Mouse (Mus musculus): ENCODE data around the gene Gm15448. TPM values are rescaled to one million over a fixed set of nuclear protein-coding genes. Genes with fewer than 3 reads are reported as not detected.
"Not testable (repeated sequence)": the region's sequence is repeated elsewhere in the genome, so short reads cannot be mapped to it uniquely, and the experiment has no call there.

Gene Gm15448
- polyA plus RNA-seq (2012; rRNA removed) (0.06 and 0.11 TPM in 2 replicates), polyA plus RNA-seq (2014; fragmentation: Nextera tagmentation; extraction: Ambion mirVana) (0.23 TPM in 1 of 2 replicates, not detected in the other)

DNA sequence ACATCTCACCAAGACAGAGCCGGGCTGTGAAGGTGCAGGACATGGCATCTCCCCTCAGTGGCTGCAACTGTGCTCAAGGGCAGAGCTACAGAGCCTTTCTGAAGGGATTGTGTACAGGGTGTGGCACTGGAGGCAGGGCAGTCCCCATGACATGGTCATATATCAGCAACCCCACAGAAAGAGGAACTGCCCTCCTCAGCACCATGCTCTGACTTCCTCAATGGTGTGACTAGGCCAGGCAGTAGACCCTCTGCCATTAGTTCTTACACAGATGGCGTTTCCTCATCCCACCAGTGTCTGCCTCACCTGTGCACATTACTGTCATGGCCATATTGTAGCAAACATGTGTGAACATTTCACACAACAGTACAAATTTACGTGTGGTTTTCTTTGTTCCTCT is at the start of gene Gm15448:
Gene Gm15448, minus strand, starts transcription at position 89 of the 400 bp plus-strand sequence.
- H3K4me1 ChIP-seq (replicated peaks; ENCODE audit: control insufficient read depth in 2 of 2, insufficient read depth in 2 of 2, low read length in 1 of 2); ATAC-seq (ENCODE audit: insufficient read depth); H3K9ac ChIP-seq (replicated peaks); H3K4me3 ChIP-seq (ENCODE audit: insufficient read depth in 1 of 2, low read depth in 2 of 2, low read length in 2 of 2); H3K27me3 ChIP-seq (ENCODE audit: control insufficient read depth, insufficient read depth, low read length); H3K9me3 ChIP-seq (ENCODE audit: control insufficient read depth, low read length); H3K4me2 ChIP-seq (ENCODE audit: low read depth); DNase-seq (ENCODE audit: low read depth in 3 of 3, low spot score in 3 of 3); H3K27ac ChIP-seq; H3K36me3 ChIP-seq (replicated peaks; ENCODE audit: control insufficient read depth, insufficient read depth, low read depth): not testable (repeated sequence)
- 27% methylated on average over 1 of the region's 3 CpGs for WGBS (ENCODE audit: insufficient replicate concordance)

DNA sequence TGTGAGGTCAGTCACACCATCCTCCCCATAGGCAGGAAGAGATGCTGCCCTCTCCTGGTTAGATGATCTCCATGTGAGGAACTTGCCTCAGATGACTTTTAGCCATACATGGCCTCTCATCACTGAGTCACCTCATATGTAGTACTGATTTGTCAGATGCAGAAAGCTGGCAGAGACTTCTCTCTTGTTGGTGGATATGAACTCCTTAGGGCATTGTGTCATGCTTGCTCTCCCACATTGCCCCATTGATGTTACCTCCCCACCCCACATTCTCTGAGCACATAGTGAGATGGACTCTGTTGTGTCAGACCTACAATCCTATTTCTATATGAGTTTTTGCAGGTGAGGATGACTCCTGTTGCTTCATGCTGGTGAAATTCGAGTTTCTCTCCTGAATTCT is 49.5 kb upstream of the Gm15448 start:
- no CpG with 5 or more reads among the region's 1 CpGs for WGBS (ENCODE audit: insufficient replicate concordance)

DNA sequence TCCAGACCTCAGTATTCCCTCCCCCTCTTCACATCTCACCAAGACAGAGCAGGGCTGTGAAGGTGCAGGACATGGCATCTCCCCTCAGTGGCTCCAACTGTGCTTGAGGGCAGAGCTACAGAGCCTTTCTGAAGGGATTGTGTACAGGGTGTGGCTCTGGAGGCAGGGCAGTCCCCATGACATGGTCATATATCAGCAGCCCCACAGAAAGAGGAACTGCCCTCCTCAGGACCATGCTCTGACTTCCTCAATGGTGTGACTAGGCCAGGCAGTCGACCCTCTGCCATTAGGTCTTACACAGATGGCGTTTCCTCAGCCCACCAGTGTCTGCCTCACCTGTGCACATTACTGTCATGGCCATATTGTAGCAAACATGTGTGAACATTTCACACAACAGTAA is 19.5 kb upstream of the Gm15448 start, which contains the start of gene Pira2:
Gene Pira2, minus strand, starts transcription at position 101 of the 400 bp plus-strand sequence.
- not testable (repeated sequence) for H3K27ac ChIP-seq

More for the DNA sequence above, 49.5 kb upstream of the Gm15448 start:
- DNase-seq (ENCODE audit: low read depth in 3 of 3, low spot score in 3 of 3); H3K4me2 ChIP-seq (ENCODE audit: low read depth); H3K4me3 ChIP-seq (ENCODE audit: insufficient read depth in 1 of 2, low read depth in 2 of 2, low read length in 2 of 2); H3K9me3 ChIP-seq (ENCODE audit: control insufficient read depth, low read length); H3K27me3 ChIP-seq (ENCODE audit: control insufficient read depth, insufficient read depth, low read length); H3K4me1 ChIP-seq (replicated peaks; ENCODE audit: control insufficient read depth in 2 of 2, insufficient read depth in 2 of 2, low read length in 1 of 2); H3K9ac ChIP-seq (replicated peaks); H3K36me3 ChIP-seq (replicated peaks; ENCODE audit: control insufficient read depth, insufficient read depth, low read depth); H3K27ac ChIP-seq; ATAC-seq (ENCODE audit: insufficient read depth): not testable (repeated sequence)

DNA sequence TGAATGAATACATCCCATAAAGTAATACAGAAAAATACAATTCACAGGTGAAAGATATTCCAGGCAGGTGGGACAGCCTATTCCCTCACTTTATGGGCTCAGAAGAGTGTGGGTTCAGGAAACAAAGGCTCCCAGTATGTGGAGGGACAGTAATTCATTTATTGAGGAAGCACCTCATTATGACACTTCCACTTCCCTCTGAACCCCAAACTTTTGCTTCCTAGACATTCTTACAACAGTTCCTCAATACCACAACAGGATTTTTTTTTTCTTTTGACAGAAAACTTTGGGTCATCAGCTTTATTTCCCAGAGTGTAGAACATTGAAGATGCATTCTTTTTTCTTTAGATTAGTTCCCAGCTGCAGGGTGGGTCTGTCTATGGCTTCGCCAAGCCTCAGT is 12.4 kb upstream of the Gm15448 start:
- not testable (repeated sequence) for H3K4me2 ChIP-seq (ENCODE audit: low read depth); H3K9me3 ChIP-seq (ENCODE audit: control insufficient read depth, low read length)
- WGBS (ENCODE audit: insufficient replicate concordance), result no CpG with 5 or more reads among the region's 1 CpGs

More for the DNA sequence above, 19.5 kb upstream of the Gm15448 start, which contains the start of gene Pira2:
- not testable (repeated sequence) for H3K27me3 ChIP-seq (ENCODE audit: control insufficient read depth, insufficient read depth, low read length); H3K9ac ChIP-seq (replicated peaks); ATAC-seq (ENCODE audit: insufficient read depth); H3K36me3 ChIP-seq (replicated peaks; ENCODE audit: control insufficient read depth, insufficient read depth, low read depth); H3K4me1 ChIP-seq (replicated peaks; ENCODE audit: control insufficient read depth in 2 of 2, insufficient read depth in 2 of 2, low read length in 1 of 2); H3K9me3 ChIP-seq (ENCODE audit: control insufficient read depth, low read length); DNase-seq (ENCODE audit: low read depth in 3 of 3, low spot score in 3 of 3); H3K4me2 ChIP-seq (ENCODE audit: low read depth); H3K4me3 ChIP-seq (ENCODE audit: insufficient read depth in 1 of 2, low read depth in 2 of 2, low read length in 2 of 2)
- WGBS (ENCODE audit: insufficient replicate concordance), result no CpG with 5 or more reads among the region's 2 CpGs

DNA sequence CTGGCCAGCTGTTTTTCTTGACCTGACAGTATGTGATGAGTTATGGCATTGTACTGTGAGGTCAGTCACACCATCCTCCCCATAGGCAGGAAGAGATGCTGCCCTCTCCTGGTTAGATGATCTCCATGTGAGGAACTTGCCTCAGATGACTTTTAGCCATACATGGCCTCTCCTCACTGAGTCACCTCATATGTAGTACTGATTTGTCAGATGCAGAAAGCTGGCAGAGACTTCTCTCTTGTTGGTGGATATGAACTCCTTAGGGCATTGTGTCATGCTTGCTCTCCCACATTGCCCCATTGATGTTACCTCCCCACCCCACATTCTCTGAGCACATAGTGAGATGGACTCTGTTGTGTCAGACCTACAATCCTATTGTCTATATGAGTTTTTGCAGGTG is 5.1 kb upstream of the Gm15448 start:
- H3K27me3 ChIP-seq (ENCODE audit: control insufficient read depth, insufficient read depth, low read length); H3K9ac ChIP-seq (replicated peaks); H3K9me3 ChIP-seq (ENCODE audit: control insufficient read depth, low read length); H3K4me1 ChIP-seq (replicated peaks; ENCODE audit: control insufficient read depth in 2 of 2, insufficient read depth in 2 of 2, low read length in 1 of 2); H3K36me3 ChIP-seq (replicated peaks; ENCODE audit: control insufficient read depth, insufficient read depth, low read depth); H3K4me2 ChIP-seq (ENCODE audit: low read depth); H3K4me3 ChIP-seq (ENCODE audit: insufficient read depth in 1 of 2, low read depth in 2 of 2, low read length in 2 of 2); ATAC-seq (ENCODE audit: insufficient read depth); DNase-seq (ENCODE audit: low read depth in 3 of 3, low spot score in 3 of 3); H3K27ac ChIP-seq: not testable (repeated sequence)

More for the DNA sequence above, 12.4 kb upstream of the Gm15448 start:
- not testable (repeated sequence) for H3K27ac ChIP-seq; H3K9ac ChIP-seq (replicated peaks); H3K4me1 ChIP-seq (replicated peaks; ENCODE audit: control insufficient read depth in 2 of 2, insufficient read depth in 2 of 2, low read length in 1 of 2); ATAC-seq (ENCODE audit: insufficient read depth); H3K4me3 ChIP-seq (ENCODE audit: insufficient read depth in 1 of 2, low read depth in 2 of 2, low read length in 2 of 2); DNase-seq (ENCODE audit: low read depth in 3 of 3, low spot score in 3 of 3); H3K36me3 ChIP-seq (replicated peaks; ENCODE audit: control insufficient read depth, insufficient read depth, low read depth); H3K27me3 ChIP-seq (ENCODE audit: control insufficient read depth, insufficient read depth, low read length)

DNA sequence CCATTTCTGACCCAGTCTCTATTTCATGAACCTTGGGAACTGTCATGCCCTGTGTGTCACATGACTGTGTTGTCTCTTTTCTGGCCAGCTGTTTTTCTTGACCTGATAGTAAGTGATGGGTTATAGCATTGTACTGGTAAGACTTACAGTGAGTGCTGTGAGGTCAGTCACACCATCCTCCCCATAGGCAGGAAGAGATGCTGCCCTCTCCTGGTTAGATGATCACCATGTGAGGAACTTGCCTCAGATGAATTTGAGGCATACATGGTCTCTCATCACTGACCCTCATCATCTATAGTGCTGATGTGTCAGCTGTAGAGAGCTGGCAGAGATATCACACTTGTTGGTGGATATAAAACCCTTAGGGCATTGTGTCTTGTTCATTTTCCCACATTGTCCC is 13.6 kb downstream of the Gm15448 start:
- DNase-seq (ENCODE audit: low read depth in 3 of 3, low spot score in 3 of 3); H3K4me1 ChIP-seq (replicated peaks; ENCODE audit: control insufficient read depth in 2 of 2, insufficient read depth in 2 of 2, low read length in 1 of 2); H3K4me2 ChIP-seq (ENCODE audit: low read depth): not testable (repeated sequence)

DNA sequence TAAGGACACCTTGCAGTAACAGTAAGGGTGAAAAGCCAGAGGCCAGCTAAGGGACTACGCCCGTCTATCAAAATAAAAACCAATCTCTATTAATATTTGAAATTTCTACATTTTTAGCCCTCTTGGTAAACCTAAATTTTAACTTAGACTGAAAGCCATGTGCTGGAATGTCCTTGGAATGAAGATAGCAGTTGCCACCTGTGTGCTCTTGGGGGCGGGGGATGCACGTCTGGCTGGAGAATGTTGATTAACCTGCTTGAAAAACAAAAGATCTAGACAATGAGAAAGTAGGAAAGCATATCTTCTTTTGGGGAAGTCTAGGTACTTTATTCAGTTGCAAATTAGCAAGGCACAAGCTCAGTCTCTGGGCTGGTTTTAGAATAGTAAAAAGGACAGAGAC is 22.6 kb downstream of the Gm15448 start:
- WGBS (ENCODE audit: insufficient replicate concordance), result 79% methylated on average over 4 of the region's 4 CpGs
- not testable (repeated sequence) for ATAC-seq (ENCODE audit: insufficient read depth)

More for the DNA sequence above, 13.6 kb downstream of the Gm15448 start:
- ATAC-seq (ENCODE audit: insufficient read depth); H3K9me3 ChIP-seq (ENCODE audit: control insufficient read depth, low read length); H3K27me3 ChIP-seq (ENCODE audit: control insufficient read depth, insufficient read depth, low read length); H3K36me3 ChIP-seq (replicated peaks; ENCODE audit: control insufficient read depth, insufficient read depth, low read depth); H3K27ac ChIP-seq; H3K9ac ChIP-seq (replicated peaks); H3K4me3 ChIP-seq (ENCODE audit: insufficient read depth in 1 of 2, low read depth in 2 of 2, low read length in 2 of 2): not testable (repeated sequence)
- TF ChIP-seq CTCF (IDR thresholded peaks at IDR 0.05; ENCODE audit: low read depth), result peak; percentile 21; the same call in 1 of the 2 replicates

DNA sequence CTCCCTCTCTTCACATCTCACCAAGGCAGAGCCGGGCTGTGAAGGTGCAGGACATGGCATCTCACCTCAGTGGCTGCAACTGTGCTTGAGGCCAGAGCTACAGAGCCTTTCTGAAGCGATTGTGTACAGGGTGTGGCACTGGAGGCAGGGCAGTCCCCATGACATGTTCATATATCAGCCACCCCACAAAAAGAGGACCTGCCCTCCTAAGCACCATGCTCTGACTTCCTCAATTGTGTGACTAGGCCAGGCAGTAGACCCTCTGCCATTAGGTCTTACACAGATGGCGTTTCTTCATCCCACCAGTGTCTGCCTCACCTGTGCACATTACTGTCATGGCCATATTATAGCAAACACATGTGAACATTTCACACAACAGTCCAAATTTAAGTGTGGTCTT is 25.5 kb downstream of the Gm15448 start:
- H3K4me1 ChIP-seq (replicated peaks; ENCODE audit: control insufficient read depth in 2 of 2, insufficient read depth in 2 of 2, low read length in 1 of 2); H3K27me3 ChIP-seq (ENCODE audit: control insufficient read depth, insufficient read depth, low read length); ATAC-seq (ENCODE audit: insufficient read depth); H3K9me3 ChIP-seq (ENCODE audit: control insufficient read depth, low read length); H3K27ac ChIP-seq; H3K4me3 ChIP-seq (ENCODE audit: insufficient read depth in 1 of 2, low read depth in 2 of 2, low read length in 2 of 2); DNase-seq (ENCODE audit: low read depth in 3 of 3, low spot score in 3 of 3); H3K36me3 ChIP-seq (replicated peaks; ENCODE audit: control insufficient read depth, insufficient read depth, low read depth); H3K9ac ChIP-seq (replicated peaks); H3K4me2 ChIP-seq (ENCODE audit: low read depth): not testable (repeated sequence)
- WGBS (ENCODE audit: insufficient replicate concordance), result 41% methylated on average over 3 of the region's 3 CpGs

More for the DNA sequence above, 22.6 kb downstream of the Gm15448 start:
- H3K4me1 ChIP-seq (replicated peaks; ENCODE audit: control insufficient read depth in 2 of 2, insufficient read depth in 2 of 2, low read length in 1 of 2); H3K4me2 ChIP-seq (ENCODE audit: low read depth); H3K9ac ChIP-seq (replicated peaks); H3K27me3 ChIP-seq (ENCODE audit: control insufficient read depth, insufficient read depth, low read length); H3K36me3 ChIP-seq (replicated peaks; ENCODE audit: control insufficient read depth, insufficient read depth, low read depth); H3K27ac ChIP-seq; H3K9me3 ChIP-seq (ENCODE audit: control insufficient read depth, low read length); DNase-seq (ENCODE audit: low read depth in 3 of 3, low spot score in 3 of 3); H3K4me3 ChIP-seq (ENCODE audit: insufficient read depth in 1 of 2, low read depth in 2 of 2, low read length in 2 of 2): not testable (repeated sequence)

Data from liver, embryonic 14.5 days (tissue).